Mouse (Mus musculus) testis, postnatal 10 days (tissue): ENCODE measurements around the gene Rasa2.
"Not testable (repeated sequence)": the region's sequence is repeated elsewhere in the genome, so short reads cannot be mapped to it uniquely, and the experiment has no call there.

ENCODE experiments used
- DNase-seq: peaks from one replicate; pipeline ENCODE4 v3.0.0; 2021; ENCODE audit warnings: low spot score

Rasa2 gene

DNA sequence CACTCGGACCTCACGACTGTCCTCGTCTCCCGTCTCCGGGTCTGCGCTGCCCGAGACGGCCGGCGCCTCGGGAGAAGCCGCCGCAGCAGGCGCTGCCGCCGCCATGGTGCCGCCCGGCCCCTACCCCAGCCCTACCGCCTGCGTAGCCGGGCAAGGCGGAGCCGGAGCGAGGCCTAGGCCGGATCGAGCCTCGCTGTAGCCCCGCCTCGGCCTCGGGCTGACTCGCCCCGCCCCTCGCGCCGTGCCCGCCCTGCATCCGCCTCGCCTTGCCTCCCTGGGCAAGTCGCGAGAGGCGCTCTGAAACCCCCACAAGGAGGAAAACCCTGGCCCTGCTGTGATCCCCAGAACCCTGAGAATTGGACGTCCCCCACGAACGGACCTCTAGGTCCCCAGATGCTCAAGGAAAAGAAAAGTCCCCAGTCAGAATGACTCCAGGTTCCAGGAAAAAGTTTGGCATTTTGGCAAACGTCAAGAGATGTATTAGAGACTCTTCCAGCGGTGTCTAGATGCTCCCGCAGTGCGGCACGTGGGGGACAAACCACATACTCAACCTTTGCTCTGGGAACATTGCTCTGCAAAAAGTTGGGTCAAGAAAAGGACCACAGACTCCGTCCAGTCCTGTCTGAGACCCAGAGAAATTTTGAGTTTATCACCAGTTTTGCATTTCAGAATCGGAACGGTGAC is at the start of gene Rasa2:
Rasa2 (minus strand) TSS at position 229 of the 684 bp plus-strand sequence.
- peak; percentile 95 for DNase-seq

DNA sequence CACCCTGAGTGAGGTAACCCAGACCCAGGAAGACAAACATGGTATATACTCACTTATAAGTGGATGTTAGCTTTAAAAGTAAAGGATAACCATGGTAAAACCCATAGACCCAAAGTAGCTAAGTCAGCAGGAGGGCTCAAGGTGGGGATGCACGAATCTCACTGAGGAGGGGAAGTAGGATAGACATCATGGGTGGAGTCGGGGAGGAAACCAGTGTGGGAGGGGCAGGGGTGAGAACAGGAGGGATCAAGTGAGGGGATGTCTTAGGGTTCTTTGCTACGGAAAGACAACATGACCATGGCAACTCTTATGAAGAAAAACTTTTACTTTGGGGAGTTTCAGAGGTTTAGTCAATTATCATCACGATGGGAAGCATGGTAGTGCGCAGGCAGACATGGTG is 47.2 kb upstream of the Rasa2 start:
- DNase-seq, result no peak

DNA sequence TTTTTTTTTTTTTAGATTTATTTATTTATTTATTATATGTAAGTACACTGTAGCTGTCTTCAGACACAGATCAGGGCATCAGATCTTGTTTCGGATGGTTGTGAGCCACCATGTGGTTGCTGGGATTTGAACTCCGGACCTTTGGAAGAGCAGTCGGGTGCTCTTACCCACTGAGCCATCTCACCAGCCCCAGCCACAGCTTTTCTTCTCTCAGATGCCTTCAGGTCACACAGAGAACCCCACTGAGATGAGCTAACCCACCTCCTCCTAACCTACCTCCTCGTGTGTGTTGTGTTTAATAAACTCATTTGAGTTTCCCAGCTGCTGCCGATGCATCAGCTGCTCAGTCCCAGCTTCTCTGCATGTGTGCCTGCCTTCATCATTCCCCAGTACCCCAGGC is 46.3 kb upstream of the Rasa2 start:
- peak; percentile 19 for DNase-seq

DNA sequence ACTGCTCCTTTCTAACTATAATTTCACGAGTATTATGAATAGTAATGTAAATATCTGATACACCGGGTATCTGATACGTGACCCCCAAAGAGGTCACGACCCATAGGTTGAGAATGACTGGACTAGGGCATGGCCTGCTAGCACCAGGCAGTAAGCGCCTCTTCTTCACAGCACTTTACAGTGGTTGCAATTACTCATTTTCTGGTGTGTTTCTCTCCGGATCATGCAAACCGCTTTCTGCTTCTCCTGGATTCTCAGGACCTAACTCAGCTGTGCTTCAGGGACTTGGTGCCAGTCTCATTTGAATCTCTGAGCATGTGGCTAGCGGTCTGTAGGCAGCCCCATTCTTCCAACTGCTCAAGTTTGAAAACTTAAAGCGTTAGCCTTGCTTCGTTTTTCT is 45.3 kb upstream of the Rasa2 start:
- DNase-seq, result peak; percentile 15

DNA sequence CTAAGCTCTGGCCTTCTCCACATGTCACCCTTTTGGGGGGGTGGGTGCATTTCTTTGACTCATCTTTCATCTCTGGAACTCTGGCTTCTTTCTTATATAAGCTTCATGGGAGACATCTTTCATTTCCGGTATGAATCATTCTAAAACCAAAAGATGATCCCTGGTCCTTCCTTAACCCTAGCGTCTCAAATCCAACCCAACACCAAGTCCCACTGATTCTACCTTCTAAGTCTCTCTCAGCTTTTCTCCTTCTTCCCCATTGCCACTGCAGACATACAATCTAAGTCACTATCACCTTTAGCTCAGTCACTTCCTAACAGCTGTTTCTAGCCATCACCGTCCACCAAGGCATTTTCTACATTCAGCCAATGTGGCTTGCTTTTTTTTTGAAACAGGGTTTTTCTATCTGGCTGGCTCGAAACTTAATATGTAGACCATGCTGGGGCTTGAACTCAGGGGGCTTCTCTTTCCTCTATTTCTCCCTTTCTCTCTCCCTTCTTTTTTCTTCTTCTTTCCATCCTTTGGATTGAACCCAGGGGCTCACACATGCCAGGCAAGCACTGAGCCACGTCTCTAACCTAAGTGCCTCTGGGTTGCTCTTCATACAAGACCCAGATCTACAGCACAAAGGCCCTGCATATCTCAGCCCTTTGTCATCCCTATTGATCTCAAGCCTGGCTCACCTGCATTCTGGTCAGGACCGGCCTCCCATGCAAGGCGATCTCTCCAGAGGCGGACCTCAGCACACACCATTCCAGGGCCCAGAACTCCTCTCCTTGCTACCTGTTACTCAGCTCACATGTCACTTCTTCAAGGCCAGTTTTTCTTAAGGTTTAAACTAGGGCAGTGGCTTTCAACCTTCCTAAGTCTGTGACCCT is 44.6 kb upstream of the Rasa2 start:
- peak; percentile 32 for DNase-seq

DNA sequence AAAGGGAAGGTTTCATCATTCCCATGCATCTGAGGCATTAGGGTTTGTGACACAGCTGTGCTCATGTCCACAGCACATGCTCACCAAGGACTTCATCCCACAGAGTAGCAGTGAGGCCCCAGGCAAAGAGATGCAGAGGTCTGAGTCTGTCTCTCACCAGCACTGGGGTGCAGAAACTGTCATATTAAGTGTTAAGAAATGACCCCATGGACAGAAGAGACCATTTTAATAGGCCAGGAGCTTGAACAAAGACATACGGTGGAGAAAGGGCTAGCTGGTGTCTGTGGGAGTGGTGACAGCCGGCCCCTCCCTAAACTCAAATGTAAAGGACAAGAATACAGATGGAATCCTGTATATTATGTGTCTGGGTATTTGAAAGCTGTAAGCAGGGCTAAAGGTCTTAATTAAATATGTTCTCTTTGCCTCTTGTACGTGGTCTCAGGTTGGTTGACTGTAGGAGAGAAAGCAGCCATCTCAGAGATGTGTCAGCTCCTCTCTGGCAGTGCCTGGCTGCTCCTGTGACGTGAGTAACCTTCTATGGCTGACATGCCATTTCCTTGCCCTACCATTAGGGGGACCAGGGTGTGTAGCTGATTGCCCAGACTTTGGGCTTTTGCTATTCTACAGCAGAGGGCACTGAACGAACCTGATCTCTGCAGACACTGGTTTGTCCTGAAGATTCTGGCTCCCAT is 43.8 kb upstream of the Rasa2 start:
- DNase-seq, result peak; percentile 54

DNA sequence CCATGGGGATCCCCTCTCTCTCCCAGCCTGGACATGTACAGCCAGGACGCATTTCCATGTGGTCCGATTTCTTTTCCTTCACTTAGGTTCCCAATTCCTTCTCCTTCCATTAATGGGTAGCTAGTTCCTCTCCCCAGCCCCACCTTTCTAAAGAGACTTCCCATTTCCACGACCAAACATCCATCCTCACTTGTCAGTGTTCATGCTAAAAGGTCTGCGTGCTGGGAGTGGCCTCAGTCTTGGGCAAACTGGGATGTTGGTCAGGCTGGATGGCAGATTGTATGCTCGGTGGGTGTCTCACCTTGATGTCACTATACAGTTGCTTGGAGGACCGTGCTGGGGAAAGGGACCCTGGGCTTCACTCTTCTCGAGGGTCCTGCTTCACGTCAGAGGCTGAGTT is 42.9 kb upstream of the Rasa2 start:
- peak; percentile 29 for DNase-seq

DNA sequence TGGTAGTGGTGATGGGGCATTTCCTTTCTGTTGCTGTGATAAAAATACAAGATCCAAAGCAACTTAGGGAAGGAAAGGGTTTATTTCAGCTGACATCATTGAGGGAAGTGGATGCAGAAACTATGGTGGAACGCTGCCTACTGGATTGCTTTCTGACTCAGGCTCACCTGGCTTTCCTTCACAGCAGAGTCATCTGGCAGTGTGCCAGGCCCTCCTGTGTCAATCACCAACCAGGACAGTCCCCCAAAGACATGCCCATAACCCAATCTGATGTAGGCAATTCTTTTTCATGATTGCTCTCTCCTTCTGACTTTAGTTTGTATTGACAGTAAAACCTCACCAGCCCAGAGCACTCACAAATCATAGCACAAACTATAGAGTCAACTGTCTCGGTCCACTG is 41.0 kb upstream of the Rasa2 start:
- DNase-seq, result peak; percentile 60

DNA sequence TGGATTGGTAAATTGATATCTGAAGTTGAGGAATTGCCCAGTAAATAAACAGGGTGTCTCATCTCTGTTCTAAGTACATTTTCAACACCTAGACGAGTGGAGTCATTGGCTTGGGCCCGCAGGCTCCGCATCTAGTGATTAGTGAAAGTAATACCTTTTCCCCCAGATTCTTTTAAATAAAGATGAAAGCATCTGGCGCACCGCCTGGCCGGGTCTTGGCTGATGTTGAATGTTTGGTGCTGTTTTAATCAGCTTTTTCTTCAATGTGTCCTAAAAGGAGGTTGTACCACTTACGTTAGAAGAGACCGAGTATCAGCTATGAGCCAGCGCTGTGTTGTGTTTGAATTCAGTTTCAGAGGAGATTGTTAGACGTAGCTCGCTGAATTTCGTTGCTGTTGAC is 39.8 kb upstream of the Rasa2 start:
- DNase-seq, result peak; percentile 45

DNA sequence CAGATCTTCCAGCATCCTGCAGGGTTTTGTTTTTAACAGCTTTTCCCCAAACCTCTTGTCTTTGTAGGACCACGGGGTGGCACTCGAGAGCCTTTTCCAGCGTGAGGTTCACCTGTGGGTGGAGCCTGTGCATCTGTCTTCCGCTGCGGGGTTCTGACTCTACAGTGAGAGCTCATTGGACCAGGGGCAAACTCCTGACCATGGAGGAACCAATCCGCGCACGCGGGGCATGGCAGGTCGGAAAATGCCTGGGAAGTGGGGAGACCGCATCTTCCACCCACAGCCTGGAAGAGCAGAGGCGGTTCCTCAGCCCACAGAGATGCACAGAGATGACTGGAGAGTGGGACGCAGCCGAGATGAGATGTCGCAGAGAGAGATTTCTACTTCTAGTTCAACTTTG is 38.5 kb upstream of the Rasa2 start:
- peak; percentile 96 for DNase-seq

DNA sequence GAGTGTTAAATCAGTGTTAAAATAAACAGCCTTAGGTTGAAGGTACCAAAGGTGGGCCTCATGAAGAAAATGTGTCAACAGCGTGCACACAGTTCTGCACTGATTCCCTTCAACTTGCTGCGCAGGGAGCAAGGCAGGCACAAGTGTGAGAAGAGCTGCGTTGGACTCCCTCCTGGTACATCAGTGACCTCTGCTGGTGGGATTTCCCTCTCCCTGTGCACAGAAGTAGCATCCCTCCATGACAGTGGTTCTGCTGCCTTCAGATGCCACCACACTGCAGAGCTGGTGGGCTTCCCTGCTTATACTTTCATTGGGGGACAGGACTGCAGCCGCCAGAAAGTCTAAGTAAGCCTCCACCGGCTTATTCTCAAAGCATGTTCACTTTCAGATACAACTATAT is 37.2 kb upstream of the Rasa2 start:
- DNase-seq, result peak; percentile 87

DNA sequence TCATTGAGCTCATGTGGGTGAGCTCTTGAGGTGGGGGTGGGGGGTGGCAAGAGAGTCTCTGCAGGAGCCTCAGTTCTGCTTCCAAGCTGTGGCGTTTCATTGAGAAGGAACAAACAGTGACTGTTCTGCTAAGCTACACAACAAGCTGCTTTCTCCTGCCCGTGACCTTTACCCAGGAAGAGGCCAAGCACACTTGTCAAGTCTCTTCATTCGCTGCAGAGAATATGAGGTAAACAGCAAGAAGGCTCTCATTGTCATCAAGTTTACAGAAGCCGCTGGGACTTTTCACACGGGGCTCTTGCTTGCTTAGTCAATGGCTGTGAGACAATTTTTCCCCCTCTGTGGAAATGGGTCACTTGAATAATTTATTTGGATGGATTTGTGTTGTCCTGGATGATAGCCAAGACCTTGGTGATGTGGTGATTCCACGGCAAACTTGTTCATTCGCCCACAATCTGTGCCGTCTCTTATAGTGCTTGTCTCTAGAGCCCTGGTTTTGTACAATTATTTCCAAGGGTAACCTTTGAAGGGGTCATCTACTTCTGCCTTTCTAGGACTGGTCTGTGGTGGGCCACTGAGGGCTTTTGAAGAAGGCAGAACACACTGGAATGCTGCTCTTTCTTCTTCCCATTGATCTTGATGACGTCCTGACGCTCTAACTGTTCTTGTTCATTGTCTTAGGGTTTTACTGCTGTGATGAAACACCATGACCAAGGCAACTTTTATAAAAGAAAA is 29.3 kb upstream of the Rasa2 start:
- DNase-seq, result peak; percentile 10

DNA sequence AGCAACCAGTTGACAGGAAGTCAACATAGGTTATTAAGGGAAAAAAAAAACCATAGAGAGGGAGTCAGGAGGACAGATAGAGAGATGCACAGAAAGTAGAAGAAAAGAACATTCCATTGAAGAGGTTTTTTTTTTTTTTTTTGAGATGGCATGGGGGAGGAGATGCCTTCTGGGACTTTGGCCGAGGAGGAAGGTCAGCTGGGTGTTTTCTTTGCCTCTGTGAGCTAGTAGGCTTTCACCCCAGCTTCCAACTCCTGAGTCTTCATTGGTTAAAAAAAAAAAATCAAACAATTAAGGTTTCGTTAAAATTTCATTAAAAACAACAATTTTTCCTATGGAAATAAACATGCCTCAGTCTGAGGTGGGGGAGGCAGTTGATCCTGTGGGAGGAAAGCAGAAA is 28.4 kb upstream of the Rasa2 start:
- DNase-seq, result no peak

DNA sequence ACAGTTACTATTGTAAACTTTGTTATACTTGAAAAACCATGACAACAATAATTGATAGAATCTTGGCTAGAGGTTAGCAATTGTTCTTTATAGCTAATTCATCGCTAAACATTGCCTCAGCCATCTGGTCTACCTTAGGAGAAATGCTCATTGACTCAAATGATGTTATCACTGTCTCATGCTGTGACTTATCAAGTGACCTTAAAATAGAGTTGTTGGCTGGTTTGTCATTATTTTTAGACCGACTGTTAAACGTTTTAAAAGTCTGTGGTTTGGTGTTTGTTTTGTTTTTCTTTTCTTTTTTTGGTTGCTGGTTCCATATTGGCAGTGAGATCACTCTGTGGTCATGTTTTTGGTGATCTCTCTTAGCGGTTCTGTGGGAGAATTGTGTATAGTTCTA is 22.1 kb upstream of the Rasa2 start:
- DNase-seq, result no peak

DNA sequence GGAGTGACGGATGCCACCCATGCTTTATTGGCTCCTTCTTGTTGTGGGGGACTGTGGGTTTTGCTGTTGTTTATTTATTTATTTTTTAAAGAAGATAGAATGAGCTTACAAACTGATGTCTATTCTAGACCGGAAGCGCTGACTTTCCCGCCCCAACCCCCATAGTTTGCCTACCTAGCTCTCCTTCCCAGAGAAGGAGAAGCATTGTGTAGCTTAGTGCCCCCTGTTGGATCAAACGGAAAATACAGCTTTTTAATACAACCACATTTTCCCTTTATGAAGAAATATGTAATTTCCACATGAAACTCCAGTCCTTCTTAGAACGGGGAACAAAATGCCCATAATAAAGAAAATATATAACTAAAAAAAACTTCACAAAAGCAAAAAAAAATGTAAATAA is 21.3 kb upstream of the Rasa2 start:
- DNase-seq, result no peak

DNA sequence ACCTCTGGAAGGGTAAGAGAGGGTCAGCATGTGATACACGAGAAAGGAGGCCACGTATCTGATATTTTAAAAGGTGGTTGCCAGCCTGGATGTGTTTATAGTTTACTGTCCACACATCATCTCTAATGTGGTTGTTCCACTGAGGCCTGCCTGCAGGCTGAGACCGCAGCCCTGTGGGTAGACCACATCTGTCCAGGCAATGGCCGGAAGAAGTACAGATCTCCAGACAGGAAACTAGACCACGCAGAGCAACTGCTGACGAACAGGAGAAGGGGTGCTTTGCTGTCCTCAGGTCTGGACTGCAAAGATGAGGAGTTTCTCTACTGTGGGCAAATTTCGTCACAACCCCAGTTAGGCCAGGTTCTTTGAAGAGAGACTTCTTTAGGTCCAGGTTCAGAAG is 19.4 kb upstream of the Rasa2 start:
- no peak for DNase-seq

DNA sequence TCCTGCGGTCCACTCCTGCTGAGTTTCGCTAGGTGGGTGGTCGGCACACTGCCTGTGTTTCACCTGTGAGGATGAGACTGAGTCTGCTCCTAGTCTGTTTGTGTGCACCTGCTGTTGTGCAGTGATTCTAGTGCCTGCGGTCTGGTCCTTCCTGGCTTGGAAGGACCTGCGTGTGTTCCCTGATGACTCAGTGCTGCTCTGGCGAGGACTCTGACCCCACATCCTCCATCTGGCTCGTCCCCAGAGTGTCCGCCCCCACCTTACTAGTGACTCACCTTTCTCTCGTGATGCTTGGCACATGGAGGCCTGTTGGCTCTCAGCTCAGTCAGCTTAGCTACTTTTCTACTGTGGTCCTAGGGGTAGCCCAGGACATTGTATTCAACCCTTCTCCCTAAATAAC is 18.5 kb upstream of the Rasa2 start:
- no peak for DNase-seq

DNA sequence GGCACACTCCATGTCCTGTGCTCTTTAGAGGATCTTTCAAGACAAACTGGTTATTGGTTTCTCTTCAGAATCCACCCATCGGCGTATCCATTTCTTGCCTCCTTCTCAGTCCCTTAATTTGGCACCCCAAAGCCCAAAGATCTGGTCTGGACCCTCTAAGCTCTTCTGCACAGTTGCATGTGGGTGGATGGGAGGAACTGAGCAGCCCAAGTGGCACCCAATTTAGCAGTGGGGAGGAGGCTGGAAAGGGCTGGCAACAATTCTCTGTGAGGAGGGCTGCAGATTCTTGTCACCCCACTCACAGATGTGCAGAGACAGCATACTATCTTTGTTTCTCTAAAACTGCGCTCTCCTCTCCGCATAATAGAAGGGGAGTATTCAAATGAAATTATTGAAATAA is 17.9 kb upstream of the Rasa2 start:
- no peak for DNase-seq

DNA sequence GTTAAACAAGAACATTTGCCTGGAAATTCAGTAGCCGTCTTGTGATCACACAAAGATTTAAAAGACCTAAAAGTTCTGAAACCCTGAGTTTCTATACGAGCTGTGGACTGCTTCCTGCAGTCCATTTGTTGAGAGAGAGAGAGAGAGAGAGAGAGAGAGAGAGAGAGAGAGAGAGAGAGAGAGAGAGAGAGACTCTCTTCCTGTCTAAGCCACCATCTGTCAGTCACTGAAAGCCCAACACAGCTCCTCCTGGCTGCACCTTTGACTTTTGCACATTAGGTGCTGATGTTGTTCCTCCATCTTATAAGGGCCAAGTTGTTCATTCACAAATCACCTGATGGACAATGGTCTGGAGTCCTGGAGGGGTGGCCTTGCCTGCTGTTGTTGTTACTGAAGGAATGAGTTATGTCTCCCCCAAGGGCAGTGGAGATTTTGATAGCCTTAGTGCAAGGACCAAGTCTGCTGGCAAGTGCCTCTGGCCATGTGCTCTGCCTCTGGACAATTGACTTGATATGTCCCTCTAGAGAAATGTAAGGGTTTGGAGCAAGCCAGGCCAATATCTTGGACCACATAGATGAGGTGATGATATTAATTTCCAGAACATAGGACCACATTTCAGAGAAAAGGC is 15.4 kb upstream of the Rasa2 start:
- no peak for DNase-seq

DNA sequence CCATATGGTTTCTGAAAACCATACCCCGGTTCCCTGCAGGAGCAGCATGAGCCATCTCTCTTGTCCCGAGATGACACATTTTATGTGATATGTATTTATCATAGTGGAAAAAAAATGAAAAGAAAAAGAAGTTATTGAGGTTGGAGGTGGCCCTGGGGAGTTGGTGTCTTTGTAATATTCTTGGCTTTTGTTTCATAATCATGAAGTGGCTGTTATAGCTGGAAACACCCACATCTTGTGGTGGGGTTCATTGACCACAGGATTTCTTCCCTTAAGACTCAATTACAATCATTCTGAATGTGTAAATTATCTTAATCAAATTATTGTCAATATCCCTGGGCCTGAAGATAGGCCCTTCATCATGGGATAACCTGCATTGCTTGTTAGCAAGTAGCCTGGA is 13.4 kb upstream of the Rasa2 start:
- no peak for DNase-seq

DNA sequence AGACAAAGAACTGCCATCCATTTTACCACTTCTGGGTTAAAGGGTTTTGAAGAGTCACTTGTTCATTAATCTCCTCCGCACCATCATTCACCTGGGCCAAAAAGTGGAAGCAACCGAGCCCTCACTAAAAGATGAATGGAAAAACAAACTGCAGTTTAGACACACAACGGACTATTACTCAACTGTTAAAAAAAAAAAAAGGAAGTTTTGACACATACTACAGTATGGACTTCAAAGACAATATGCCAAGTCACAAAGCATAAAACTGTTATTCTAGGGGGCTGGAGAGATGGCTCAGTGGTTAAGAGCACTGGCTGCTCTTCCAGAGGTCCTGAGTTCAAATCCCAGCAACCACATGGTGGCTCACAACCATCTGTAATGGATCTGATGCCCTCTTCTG is 12.6 kb upstream of the Rasa2 start:
- not testable (repeated sequence) for DNase-seq

DNA sequence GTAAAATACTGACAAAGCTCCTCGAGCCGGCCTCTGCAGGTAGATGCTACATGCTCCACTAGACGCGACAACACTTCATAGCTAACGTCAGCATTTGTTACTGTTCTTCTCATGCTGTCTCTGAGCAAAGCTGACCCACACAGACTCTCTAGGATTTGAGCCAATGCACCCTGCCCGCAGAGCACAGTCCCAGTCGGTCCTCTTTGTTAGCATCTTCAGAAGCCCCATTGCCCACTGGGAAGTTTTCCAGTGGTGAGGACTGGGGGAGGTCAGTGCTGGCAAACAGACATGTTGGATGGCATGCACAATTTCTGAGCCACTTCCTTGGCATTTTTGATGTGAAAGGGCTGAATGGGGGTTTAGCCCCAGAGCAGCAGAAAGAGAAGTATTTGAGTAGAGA is 8.0 kb upstream of the Rasa2 start:
- DNase-seq, result no peak
